Mouse (Mus musculus) thymus, postnatal 36 days (tissue): ENCODE measurements around the gene Mylip.
A peak's percentile ranks its signal among the peaks of the same experiment; 100 is the strongest.

Experiments used
- DNase-seq, 2 experiments: peaks; one replicate each; pipeline ENCODE4 v3.0.0; 2022; ENCODE audit warnings: mixed read lengths in 2 of 2

Gene Mylip

GRCm38 (mm10) chr13:45389448-45390311, at the start of gene Mylip:
Gene Mylip (plus strand): TSS chr13:45389742.
- DNase-seq: peak; percentile 99 to 100

DNA sequence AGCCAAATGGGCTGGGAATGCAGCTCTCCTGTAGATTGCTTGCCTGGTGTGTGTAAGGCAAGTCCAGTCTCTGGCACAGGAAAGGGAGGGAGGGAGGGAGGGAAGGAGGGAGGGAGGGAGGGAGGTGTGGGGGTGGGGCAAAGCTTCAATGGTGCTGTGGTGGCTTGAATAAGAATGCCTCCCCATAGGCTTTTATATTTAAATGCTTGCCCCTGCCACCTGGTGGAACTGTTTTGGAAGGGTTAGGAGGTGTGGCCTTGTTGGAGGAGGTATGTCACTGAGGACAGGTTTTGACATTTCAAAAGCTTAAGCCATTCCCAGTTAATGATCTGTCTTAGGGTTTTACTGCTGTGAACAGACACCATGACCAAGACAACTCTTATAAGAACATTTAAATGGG, 47.6 kb upstream of the Mylip start:
- no peak for DNase-seq

DNA sequence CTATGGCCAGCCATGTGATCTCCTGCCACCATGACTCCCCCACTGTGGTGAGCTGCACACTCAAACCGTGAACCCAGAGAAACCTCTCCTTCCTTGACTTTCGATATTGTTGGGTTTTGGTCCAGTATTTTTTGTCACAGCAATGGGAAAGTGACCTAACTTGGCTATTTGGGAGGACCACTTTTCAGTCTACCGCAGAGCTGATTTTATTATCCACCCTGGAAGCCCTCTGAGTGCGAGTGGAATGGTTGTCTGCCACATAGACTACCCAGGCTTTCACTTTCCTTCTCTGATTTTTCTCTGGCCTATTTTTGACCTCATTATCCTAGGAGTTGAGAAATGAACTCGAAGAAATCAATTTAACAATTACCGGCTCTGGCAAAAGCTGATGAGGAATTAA, 46.0 kb upstream of the Mylip start:
- no peak for DNase-seq

GRCm38 (mm10) chr13:45343966-45344365, 45.6 kb upstream of the Mylip start:
- DNase-seq: no peak

DNA sequence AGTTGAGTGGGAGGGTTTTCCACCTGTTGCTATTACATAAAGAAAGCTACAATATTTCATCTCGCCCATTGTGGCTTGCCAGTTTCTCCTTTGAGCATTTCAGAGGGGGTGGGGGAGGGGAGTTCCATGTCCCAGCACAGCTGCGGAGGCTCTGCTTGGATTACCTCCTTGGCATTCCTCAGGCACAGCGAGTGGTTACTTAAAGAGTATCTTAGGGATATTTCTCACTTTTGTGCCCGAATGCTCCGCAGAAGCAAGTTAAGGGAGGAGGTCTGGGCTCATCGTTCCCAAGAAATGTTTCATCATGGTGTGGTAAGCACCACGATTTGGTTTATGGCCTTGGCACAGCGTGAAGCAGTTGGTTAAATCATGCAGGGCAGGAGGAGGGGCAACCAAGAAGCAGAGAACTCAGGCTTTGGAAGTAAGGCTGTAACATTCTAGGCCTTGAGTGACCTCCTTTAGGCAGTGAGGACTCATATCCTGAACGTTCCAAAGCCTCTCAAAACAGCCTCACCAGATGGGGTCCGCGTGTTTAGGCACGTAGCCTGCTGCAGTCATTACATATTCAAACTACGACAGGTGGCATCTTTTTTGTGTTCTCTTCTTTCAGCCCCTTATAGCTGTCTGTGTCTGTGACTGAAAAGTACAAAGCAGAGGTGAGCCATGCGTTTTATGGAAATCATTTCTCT, 43.9 kb upstream of the Mylip start:
- no peak for DNase-seq

DNA sequence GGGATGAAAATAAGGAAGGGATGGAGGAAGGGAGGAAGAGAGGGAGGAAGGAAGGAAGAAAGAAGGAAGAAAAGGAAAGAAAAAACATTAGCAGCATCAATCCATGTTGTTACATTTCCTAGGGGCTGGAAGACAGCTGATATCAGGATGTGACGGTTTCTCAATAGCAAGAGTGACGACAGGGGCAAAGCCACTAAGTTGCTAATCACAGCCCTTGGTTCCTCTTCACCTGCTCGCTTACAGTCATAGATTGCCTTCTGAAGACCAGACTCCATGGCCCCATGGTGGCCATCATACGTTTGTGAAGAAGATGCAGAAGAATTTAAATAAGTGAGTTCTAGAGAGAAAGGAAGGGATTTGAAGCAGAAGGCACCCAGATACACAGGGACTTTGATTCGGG, 38.1 kb upstream of the Mylip start:
- DNase-seq: no peak

DNA sequence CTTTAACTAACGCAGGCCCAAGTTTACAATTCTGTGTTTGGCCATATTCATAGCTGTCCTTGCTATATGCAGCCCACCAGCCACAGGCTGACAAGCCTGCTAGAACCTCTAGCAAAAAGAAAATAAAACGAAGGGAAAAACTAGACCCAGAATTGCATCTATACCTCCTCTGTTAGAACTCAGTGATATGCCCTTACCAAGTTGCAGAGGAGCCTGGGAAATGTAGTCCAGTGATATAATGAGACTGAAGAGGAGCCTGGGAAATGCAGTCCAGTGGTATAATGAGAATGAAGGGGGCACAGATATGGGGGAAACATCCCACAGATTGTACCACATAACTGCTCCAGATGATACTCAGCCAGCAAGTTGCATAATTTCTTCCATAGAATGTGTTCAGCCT, 34.7 kb upstream of the Mylip start:
- DNase-seq: no peak

- DNase-seq: no peak
Measured at GRCm38 (mm10) chr13:45358208-45358607, 31.3 kb upstream of the Mylip start.

DNA sequence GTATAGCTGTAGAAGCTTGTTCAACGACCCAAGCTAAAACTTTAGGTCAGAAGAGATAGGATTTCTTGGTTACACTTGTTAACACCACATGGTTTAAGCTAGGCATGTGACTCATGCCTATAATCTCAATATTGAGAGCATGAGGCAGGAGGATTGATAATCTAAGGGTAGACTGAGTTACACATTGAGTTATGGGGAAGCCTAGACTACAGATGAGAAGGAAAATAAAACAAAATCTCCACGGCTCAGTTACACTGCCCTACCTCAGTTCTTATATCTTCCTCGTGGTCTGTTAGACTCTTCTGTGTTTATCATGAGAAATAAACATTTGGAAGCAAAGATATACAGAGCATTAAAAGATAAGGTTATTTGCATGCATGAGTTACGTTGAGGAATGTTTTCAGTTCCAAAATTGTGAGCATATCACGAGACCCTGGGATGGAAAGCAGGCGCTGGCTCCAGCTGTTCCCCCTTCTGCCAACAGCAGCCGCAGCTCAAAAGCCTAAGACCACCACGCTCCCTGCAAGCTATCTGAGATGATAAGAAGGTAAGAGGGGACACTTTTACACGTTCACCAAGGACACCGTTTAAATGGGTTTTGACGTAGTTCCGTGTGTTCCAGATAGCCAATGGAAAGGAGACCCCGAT, 30.7 kb upstream of the Mylip start:
- DNase-seq: no peak

GRCm38 (mm10) chr13:45365788-45366187, 23.8 kb upstream of the Mylip start:
- DNase-seq: no peak

DNA sequence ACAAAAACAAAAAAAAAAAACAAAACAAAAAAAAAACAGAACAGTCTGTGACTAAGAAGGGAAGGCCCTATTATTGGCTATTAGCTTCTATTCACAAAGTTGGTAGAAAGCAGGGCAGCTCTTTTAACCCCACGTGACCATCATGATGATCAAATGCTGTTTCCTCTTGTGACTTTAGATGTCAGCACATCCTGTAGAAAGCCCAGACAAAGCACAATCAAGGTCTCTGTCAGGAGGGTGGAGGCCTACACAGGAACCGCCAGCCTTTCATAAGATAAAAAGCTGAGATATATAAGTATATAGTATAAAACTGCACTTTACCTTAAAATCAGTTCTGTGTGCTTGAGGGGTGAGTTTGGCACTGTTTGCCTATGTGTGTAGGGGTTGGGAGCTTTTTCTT, 17.9 kb upstream of the Mylip start:
- peak; percentile 8 to 26 for DNase-seq

GRCm38 (mm10) chr13:45372456-45372855, 17.1 kb upstream of the Mylip start:
- no peak for DNase-seq

DNA sequence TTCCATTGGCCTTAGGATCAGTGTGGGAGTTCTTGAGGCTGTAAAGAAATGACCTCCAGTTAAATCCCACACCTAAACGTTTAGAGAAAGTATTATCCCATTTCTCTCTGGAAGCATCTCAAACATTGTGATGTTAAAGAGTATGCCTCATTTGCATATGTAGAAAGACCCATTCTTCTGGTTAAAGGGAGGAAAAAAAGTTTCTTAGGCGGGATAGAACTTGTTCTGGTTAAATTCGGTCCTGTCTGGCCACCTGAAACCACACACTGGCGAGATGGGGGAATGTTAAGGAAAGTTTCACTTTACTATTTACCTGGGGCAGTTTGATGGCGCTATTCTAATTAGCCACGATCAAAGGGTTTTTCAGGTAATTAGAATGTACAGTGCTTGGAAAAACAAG, 14.7 kb upstream of the Mylip start:
- DNase-seq: no peak

DNA sequence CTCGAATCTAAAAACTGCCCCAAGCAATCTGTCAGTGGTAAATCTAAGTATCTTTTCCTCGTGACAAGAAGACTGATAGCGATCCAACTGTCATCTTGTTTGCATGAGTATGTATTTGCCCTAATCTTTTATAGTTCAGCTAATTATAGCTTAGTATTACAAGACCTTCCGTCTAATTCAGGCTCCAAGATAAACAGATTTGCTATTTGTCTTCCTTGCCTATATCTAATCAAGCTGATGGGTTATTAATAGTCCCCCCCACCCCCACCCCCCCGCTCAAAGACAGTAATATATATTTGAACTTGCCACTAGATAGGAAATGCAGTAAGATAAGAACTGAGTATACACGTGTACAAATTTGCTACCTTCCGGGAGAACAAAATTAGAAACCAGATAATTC, 7.3 kb upstream of the Mylip start:
- DNase-seq: no peak

DNA sequence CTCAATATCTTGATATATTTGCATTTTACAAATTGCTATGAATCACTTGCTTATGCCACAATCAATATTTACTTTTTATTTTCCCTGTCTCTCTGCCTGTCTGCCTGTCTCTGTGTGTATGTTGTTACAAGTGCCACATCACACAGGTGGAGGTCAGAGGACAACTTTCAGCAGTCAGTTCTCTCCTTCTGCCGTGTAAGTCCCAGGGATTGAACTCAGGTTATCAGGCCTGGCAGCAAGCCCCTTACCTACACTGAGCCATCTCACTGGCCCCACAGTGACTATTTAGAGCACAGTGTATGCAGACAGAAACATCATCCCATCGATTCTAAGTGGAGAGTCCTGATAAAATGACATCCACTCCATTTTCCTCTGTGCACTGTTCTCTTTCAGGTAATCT, 4.9 kb upstream of the Mylip start:
- no peak for DNase-seq

DNA sequence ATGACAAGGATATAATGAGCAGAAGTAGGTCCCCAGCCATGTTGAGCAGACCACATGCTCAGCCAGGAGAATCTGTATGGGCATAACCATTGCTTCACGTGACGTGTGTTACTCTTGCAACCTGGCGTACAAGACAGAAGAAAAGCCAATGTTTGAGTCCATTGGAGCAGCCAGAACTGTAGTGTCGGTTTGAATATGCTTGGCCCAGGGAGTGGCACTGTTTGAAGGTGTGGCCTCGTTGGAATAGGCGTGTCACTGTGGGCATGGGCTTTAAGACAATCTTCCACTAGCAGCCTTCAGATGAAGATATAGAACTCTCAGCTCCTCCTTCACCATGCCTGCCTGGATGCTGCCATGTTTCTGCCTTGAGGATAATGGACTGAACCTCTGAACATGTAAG, 4.0 kb upstream of the Mylip start:
- no peak for DNase-seq

DNA sequence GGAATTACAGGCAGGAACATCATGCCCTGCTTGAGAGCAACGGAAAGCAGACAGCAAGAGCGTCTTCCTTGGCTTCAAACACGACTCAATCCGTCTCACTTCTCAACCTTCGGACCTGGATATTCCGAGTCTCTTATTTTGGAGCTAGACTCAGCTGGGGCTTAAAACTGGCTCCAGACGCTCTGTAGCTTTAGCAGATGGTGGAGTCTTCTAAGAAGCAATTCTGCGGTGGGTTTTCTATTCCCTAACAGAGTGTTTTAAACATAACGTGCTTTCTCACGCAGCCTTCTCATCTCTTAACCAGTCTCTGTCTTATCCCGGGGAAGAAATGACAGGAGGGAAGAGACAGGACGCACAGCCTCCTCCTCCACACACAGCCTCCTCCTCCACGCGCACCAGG, 3.3 kb upstream of the Mylip start:
- DNase-seq: no peak

DNA sequence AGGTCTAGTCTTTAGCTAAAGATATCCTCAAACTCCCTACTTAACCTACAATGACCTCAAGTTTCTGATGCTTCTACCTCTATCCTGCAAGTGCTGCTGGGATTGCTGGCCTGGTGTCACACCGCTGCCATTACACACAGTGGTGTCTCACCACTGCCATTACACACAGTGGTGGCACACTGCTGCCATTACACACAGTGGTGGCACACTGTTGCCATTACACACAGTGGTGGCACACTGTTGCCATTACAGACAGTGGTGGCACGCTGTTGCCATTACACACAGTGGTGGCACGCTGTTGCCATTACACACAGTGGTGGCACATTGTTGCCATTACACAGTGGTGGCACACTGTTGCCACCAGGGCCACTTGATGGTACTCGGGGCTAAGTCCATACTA, 2.3 kb upstream of the Mylip start:
- DNase-seq: no peak

GRCm38 (mm10) chr13:45388254-45388805, 1.2 kb upstream of the Mylip start:
- no peak for DNase-seq

DNA sequence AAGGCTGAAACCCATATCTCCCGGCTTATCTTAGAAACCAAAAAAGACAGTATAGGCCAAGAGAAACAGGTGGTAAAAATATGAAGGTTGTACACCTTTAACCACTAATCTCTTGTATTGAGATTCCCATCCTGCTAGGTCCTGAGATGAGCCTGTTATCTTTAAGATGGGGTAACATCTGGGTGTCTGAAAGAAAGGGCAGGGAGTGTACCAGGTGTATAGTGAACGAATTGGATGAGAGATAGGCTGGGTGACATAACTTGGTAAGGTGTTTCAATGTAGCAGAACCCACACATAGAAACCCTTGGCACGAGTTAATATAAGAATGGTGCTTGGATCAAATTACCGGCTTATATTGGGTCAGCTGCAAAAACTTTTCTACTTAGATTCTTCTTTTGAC, 653 bp upstream of the Mylip start:
- DNase-seq: no peak

- peak; percentile 62 to 70 for DNase-seq
Measured at GRCm38 (mm10) chr13:45390312-45390961, 895 bp downstream of the Mylip start.

GRCm38 (mm10) chr13:45390962-45391853, 1.7 kb downstream of the Mylip start:
- peak; percentile 59 to 78 for DNase-seq
